Mouse (Mus musculus): Measurements from ENCODE around the gene Trhr2. TPM values are rescaled to one million over a fixed set of nuclear protein-coding genes. Genes with fewer than 3 reads are reported as not detected.

Trhr2 gene
- polyA plus RNA-seq, 1 experiment: not detected

- WGBS: 47% methylated on average over 5 of the region's 5 CpGs
Observed at GRCm38 (mm10) chr8:122357641-122358040, 2.9 kb downstream of the Trhr2 start.

GRCm38 (mm10) chr8:122357202-122357601 lies 3.3 kb downstream of the Trhr2 start:
- no peaks in the 10 kb centered on the region; the same call in 1 of the 2 replicates for H3K4me1 ChIP-seq (ENCODE audit: control insufficient read depth, insufficient read depth, low read length)
- 72% methylated on average over 11 of the region's 11 CpGs for WGBS
- DNase-seq: no peak
- H3K4me3 ChIP-seq (replicated peaks; ENCODE audit: extremely low read depth, low read depth, low read length): no peak overlapping the region
- TF ChIP-seq POLR2A (IDR thresholded peaks at IDR 0.05; ENCODE audit: borderline replicate concordance, extremely low read depth, low read depth, low read length) (no peak), CTCF (IDR thresholded peaks at IDR 0.05; ENCODE audit: insufficient read depth, low read length) (no peak)

More at GRCm38 (mm10) chr8:122357641-122358040, 2.9 kb downstream of the Trhr2 start:
- no peak for TF ChIP-seq POLR2A (IDR thresholded peaks at IDR 0.05; ENCODE audit: borderline replicate concordance, extremely low read depth, low read depth, low read length)
- no peak for TF ChIP-seq CTCF (IDR thresholded peaks at IDR 0.05; ENCODE audit: insufficient read depth, low read length)
- no peaks in the 10 kb centered on the region; the same call in 1 of the 2 replicates for H3K4me1 ChIP-seq (ENCODE audit: control insufficient read depth, insufficient read depth, low read length)
- no peak overlapping the region for H3K4me3 ChIP-seq (replicated peaks; ENCODE audit: extremely low read depth, low read depth, low read length)
- no peak for DNase-seq

GRCm38 (mm10) chr8:122355642-122356606 lies 4.6 kb downstream of the Trhr2 start:
- Histone ChIP-seq H3K4me3 (replicated peaks; ENCODE audit: extremely low read depth, low read depth, low read length) (no peak overlapping the region), H3K4me1 (ENCODE audit: control insufficient read depth, insufficient read depth, low read length) (no peaks in the 10 kb centered on the region; the same call in 1 of the 2 replicates)
- no peak for DNase-seq
- no peak for TF ChIP-seq POLR2A (IDR thresholded peaks at IDR 0.05; ENCODE audit: borderline replicate concordance, extremely low read depth, low read depth, low read length)
- no peak for TF ChIP-seq CTCF (IDR thresholded peaks at IDR 0.05; ENCODE audit: insufficient read depth, low read length)
- 58% methylated on average over 9 of the region's 9 CpGs for WGBS

- no peak overlapping the region for H3K4me3 ChIP-seq (replicated peaks; ENCODE audit: extremely low read depth, low read depth, low read length)
- H3K4me1 ChIP-seq (ENCODE audit: control insufficient read depth, insufficient read depth, low read length): no peaks in the 10 kb centered on the region; the same call in 1 of the 2 replicates
- TF ChIP-seq CTCF (IDR thresholded peaks at IDR 0.05; ENCODE audit: insufficient read depth, low read length): no peak
- no peak for TF ChIP-seq POLR2A (IDR thresholded peaks at IDR 0.05; ENCODE audit: borderline replicate concordance, extremely low read depth, low read depth, low read length)
- WGBS: 61% methylated on average over 8 of the region's 8 CpGs
- DNase-seq: no peak
Observed at GRCm38 (mm10) chr8:122354157-122354556, 6.4 kb downstream of the Trhr2 start.

GRCm38 (mm10) chr8:122350309-122351089 lies 10.0 kb downstream of the Trhr2 start:
- DNase-seq: no peak
- Histone ChIP-seq H3K4me3 (replicated peaks; ENCODE audit: extremely low read depth, low read depth, low read length) (no peak overlapping the region), H3K4me1 (ENCODE audit: control insufficient read depth, insufficient read depth, low read length) (no peaks in the 10 kb centered on the region)
- WGBS: 56% methylated on average over 11 of the region's 11 CpGs
- TF ChIP-seq POLR2A (IDR thresholded peaks at IDR 0.05; ENCODE audit: borderline replicate concordance, extremely low read depth, low read depth, low read length): no peak
- TF ChIP-seq CTCF (IDR thresholded peaks at IDR 0.05; ENCODE audit: insufficient read depth, low read length): no peak

GRCm38 (mm10) chr8:122349357-122350297 lies 10.9 kb downstream of the Trhr2 start:
- TF ChIP-seq CTCF (IDR thresholded peaks at IDR 0.05; ENCODE audit: insufficient read depth, low read length) (no peak), POLR2A (IDR thresholded peaks at IDR 0.05; ENCODE audit: borderline replicate concordance, extremely low read depth, low read depth, low read length) (no peak)
- WGBS: 49% methylated on average over 15 of the region's 15 CpGs
- H3K4me3 ChIP-seq (replicated peaks; ENCODE audit: extremely low read depth, low read depth, low read length): no peak overlapping the region
- H3K4me1 ChIP-seq (ENCODE audit: control insufficient read depth, insufficient read depth, low read length): no peaks in the 10 kb centered on the region
- DNase-seq: no peak

- Histone ChIP-seq H3K4me1 (ENCODE audit: control insufficient read depth, insufficient read depth, low read length) (peaks cover 4% of the 10 kb centered on the region; the same call in 1 of the 2 replicates), H3K4me3 (replicated peaks; ENCODE audit: extremely low read depth, low read depth, low read length) (no peak overlapping the region)
- no peak for DNase-seq
- TF ChIP-seq CTCF (IDR thresholded peaks at IDR 0.05; ENCODE audit: insufficient read depth, low read length) (no peak), POLR2A (IDR thresholded peaks at IDR 0.05; ENCODE audit: borderline replicate concordance, extremely low read depth, low read depth, low read length) (no peak)
- WGBS: 58% methylated on average over 5 of the region's 5 CpGs
Observed at GRCm38 (mm10) chr8:122347811-122348552, 12.6 kb downstream of the Trhr2 start.
